Mouse (Mus musculus) kidney, postnatal 36 days (tissue): ENCODE measurements at regions not wholly inside any gene's neighbourhood (a gene's known extent, or its start where the extent isn't known, plus 50 kb on each side); places are given as distances from the start of the nearest gene placed in this dataset.
A peak's percentile ranks its signal among the peaks of the same experiment; 100 is the strongest.

Experiments used
- DNase-seq, 2 experiments: peaks; one replicate each; pipeline ENCODE4 v3.0.0; 2021 to 2022; ENCODE audit warnings: mixed read lengths in 2 of 2

- peak; percentile 64 to 90 for DNase-seq
Measured at GRCm38 (mm10) chr15:84616880-84617279, 52.5 kb upstream of the Prr5 start.

- DNase-seq = peak; percentile 82 to 93
Measured at GRCm38 (mm10) chr15:84613536-84614527, 55.6 kb upstream of the Prr5 start.

- DNase-seq = no peak
Measured at GRCm38 (mm10) chr15:84612961-84613360, 55.3 kb upstream of the Rtl6 start.

- DNase-seq = no peak
Measured at GRCm38 (mm10) chr15:84609825-84610442, 52.3 kb upstream of the Rtl6 start.

- no peak for DNase-seq
Measured at GRCm38 (mm10) chr15:84609063-84609462, 51.4 kb upstream of the Rtl6 start.
